Mouse (Mus musculus) forebrain, postnatal 0 days (tissue): ENCODE data around the gene Nsmce1. TPM values are rescaled to one million over a fixed set of nuclear protein-coding genes. Genes with fewer than 3 reads are reported as not detected.
"Not testable (repeated sequence)": the region's sequence is repeated elsewhere in the genome, so short reads cannot be mapped to it uniquely, and the experiment has no call there.

Experiments
- ATAC-seq: fragments of 200-750 bp; cut with Nextera tagmentation; 2 replicates; pipeline ENCODE4 v1.8.0; 2017; ENCODE audit warnings: mild to moderate bottlenecking, moderate library complexity
- DNase-seq: peaks from one replicate; pipeline ENCODE4 v3.0.0-alpha.2; 2015
- H3K27ac ChIP-seq: fragments of 300-500 bp; sonication (generic); 2 replicates; pipeline ENCODE4 v1.5.1; 2014; ENCODE audit warnings: low read depth, mild to moderate bottlenecking, antibody characterized with exemption, low read length, moderate library complexity, mixed read lengths
- H3K27me3 ChIP-seq: fragments of 300-500 bp; sonication (generic); 2 replicates; pipeline ENCODE4 v1.6.1; 2014; ENCODE audit warnings: mild to moderate bottlenecking, low read length, mixed read lengths; ENCODE audit not compliant: insufficient read depth
- H3K36me3 ChIP-seq: fragments of 300-500 bp; sonication (generic); 2 replicates; pipeline ENCODE4 v1.6.1; 2014; ENCODE audit warnings: mild to moderate bottlenecking, moderate library complexity; ENCODE audit not compliant: insufficient read depth
- H3K4me1 ChIP-seq: fragments of 300-500 bp; sonication (generic); 2 replicates; pipeline ENCODE4 v1.6.1; 2014; ENCODE audit warnings: antibody characterized with exemption; ENCODE audit not compliant: insufficient read depth
- H3K4me2 ChIP-seq: fragments of 300-500 bp; sonication (generic); 2 replicates; pipeline ENCODE4 v1.6.1; 2014; ENCODE audit warnings: low read depth, mild to moderate bottlenecking, moderate library complexity
- H3K4me3 ChIP-seq: fragments of 300-500 bp; sonication (generic); 2 replicates; pipeline ENCODE4 v1.5.1; 2014; ENCODE audit warnings: low read depth, low read length, mixed read lengths
- H3K9ac ChIP-seq: fragments of 300-500 bp; sonication (generic); 2 replicates; pipeline ENCODE4 v1.6.1; 2014; ENCODE audit warnings: mild to moderate bottlenecking
- H3K9me3 ChIP-seq: fragments of 300-500 bp; sonication (generic); 2 replicates; pipeline ENCODE4 v1.6.1; 2016; ENCODE audit warnings: low read length
- CTCF ChIP-seq: sonication (generic); IDR thresholded peaks from 2 replicates; pipeline ENCODE4 v1.5.1; 2016; ENCODE audit warnings: antibody characterized with exemption, control low read depth, low read depth
- WGBS: fragments of 180-500 bp; shearing (Covaris S2); extraction: QIAGEN DNeasy Blood & Tissue Kit; methylation state at CpG from one replicate; pipeline ENCODE4 v1.1.7; 2014; 5-methylcytosine and 5-hydroxymethylcytosine counted together
- polyA plus RNA-seq: library from polyadenylated mRNA; unstranded; fragments of >200 nt; fragmentation: Nextera tagmentation; extraction: Ambion mirVana; gene quantifications from 2 replicates; pipeline ENCODE4 v1.2.1, GENCODE M21; 2015
- total RNA-seq: library from RNA; depleted of rRNA; stranded (reverse); fragments of >200 nt; gene quantifications from 2 replicates; pipeline ENCODE4 v1.2.3, GENCODE M21; 2014

Gene Nsmce1
- total and polyA plus RNA-seq, 2 experiments from 2014 or later = 43.3 to 107 TPM

DNA sequence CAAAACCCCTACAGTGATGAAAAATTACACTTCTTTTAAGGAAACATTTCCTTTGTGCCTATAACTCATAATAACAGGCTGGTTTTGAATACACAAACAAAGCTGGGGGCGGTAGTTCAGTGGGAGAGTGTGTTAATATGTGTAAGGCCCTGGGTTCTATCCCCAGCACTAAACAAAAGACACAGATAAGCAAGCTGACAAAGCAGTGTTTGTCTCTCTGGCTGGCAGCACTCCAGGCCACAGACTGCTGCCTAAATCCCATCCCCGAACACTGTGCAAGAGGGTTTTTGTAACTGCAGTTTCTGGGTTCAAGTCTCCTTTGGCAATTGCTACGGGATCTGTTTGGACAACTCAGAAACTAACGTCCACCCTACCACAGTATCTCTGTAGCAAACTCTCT is 49.1 kb downstream of the Nsmce1 start:
- Histone ChIP-seq H3K27ac (no peak overlapping the region), H3K9me3 (no peaks in the 10 kb centered on the region), H3K4me3 (no peak overlapping the region), H3K36me3 (no peaks in the 10 kb centered on the region), H3K4me1 (peaks cover 8% of the 10 kb centered on the region), H3K27me3 (no peaks in the 10 kb centered on the region), H3K4me2 (no peak overlapping the region), H3K9ac (no peak overlapping the region)
- 61% methylated on average over 4 of the region's 4 CpGs for WGBS
- ATAC-seq = no peak
- TF ChIP-seq CTCF = no peak
- DNase-seq = no peak

DNA sequence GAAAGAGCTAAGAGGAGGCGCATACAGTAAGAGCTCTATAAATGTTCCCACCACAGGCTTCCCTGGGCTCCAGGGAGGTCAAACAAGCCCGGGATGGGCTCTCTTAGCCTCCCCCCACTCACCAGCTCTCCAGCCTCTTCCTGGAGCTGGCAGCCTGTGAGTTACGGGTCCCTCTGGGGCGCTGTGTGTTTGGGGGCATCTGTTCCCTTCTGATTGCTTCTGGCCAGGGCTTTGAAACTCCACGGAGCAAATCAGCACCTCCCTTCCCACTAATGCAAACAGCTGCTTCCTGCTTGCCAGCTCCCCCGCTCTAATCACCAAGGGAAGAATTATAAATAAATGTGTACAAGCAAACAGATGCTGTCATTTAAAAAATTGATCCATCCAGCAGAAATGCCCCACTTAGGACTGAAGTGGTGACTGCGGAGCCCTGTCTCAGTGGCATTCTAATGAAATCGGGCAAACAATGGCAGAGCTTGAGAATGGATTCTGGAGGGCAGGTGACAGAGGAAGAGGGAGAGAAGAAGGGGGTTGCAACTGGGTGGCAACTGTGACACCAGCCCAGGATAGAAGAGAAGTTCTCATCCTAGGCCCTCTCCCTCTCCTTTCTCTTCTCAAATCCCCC is 56.6 kb downstream of the Nsmce1 start:
- Histone ChIP-seq H3K27me3 (no peaks in the 10 kb centered on the region), H3K9ac (0 out of 2 replicates have a peak overlapping the region, but pooled peaks have one; percentile 6), H3K9me3 (no peaks in the 10 kb centered on the region), H3K4me1 (no peaks in the 10 kb centered on the region), H3K4me2 (no peak overlapping the region), H3K36me3 (no peaks in the 10 kb centered on the region), H3K27ac (peak overlapping the region; percentile 35), H3K4me3 (no peak overlapping the region)
- DNase-seq (peak; percentile 9), ATAC-seq (peak; percentile 85)
- TF ChIP-seq CTCF = no peak
- WGBS = 43% methylated on average over 8 of the region's 8 CpGs

DNA sequence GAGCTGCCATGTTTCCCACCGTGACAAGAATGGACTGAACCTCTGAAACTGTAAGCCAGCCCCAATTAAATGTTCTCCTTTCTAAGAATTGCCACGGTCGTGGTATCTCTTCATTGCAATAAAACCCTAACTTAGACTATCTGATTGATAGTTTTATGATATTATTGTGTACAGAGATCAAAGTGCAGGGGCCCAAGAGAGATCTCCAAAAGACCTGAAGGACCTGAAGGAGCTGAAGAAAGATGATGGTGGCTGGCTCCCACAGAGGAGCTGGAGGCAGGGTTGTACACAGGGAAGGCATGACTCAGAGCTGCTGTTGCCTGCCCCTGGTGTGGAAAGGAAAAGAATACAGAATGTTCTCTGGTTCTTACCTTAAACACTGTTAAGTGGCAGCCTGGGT is 57.5 kb downstream of the Nsmce1 start:
- H3K9me3 ChIP-seq = no peaks in the 10 kb centered on the region
- no peak overlapping the region for H3K4me3 ChIP-seq
- ATAC-seq = no peak
- no peak for DNase-seq
- H3K27ac ChIP-seq = no peak overlapping the region
- TF ChIP-seq CTCF = no peak
- no peak overlapping the region for H3K9ac ChIP-seq
- 90% methylated on average over 3 of the region's 3 CpGs for WGBS
- no peaks in the 10 kb centered on the region for H3K4me1 ChIP-seq
- H3K27me3 ChIP-seq = no peaks in the 10 kb centered on the region
- no peaks in the 10 kb centered on the region for H3K36me3 ChIP-seq
- H3K4me2 ChIP-seq = no peak overlapping the region

DNA sequence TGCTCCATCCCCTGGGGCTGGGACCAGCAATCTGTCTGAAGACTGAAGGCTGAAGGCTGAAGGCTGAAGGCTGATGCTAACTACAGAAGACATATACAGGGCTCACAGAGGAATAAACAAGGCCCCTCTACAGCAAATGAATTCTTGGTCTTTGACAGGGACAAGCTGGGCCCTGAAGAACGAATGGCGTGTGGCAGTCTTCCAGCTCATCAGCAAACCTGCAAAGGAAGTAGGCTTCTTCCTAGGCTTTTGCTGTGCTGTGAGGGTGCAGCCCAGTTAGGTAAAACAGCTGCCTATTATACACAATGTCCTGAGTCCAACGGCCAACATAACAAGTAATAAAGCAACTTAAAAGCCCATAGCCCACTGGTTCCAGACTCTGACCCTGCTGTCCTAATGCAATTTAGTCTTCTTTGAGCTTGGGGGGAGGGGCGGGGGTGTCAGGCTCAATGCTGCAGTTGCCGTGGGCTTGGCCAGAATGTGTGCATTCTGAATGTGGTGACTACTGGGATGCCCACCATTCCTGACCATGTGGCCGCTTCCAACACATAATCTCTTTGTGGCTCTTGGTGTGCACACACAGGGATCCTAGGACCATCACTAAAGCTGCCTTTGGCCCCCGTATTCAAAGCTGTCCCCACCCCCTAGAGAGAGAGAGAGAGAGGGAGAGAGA is 61.1 kb downstream of the Nsmce1 start:
- WGBS = 67% methylated on average over 7 of the region's 7 CpGs

DNA sequence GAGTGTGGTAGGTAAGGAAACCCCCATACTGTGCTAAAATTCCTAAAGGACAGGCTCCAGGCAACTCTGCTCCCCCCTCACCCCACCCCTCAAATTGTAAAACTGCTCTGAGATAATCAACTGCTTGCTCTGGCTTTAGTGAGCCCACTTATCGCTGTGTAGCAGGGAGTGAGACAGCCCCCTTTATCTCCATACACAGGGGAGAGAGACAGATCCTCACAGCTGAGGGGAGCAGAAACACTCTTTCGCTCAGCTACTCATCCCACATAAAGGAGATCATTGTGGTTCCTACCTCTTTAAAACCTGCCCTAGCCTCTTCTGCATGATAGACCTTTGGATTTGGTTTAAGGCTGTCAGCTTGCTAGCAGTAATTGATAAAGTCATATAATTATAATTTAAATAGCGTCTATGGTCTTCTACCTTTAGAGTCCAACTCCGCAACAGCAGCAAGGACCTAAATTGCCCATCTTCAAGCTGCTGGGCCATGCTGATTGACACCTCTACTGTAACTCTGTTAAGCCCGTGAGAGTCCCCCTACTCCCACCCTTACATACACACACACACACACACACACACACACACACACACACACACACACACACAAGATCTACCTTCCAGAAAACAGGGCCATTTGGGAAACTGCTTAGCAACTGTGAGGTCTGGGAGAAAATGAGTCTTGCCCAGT is 62.4 kb downstream of the Nsmce1 start:
- H3K27ac ChIP-seq, H3K4me2 ChIP-seq, H3K4me1 ChIP-seq, H3K36me3 ChIP-seq, H3K9me3 ChIP-seq, H3K9ac ChIP-seq, ATAC-seq, DNase-seq, H3K4me3 ChIP-seq, H3K27me3 ChIP-seq: not testable (repeated sequence)
- 81% methylated on average over 5 of the region's 5 CpGs for WGBS

More for the DNA sequence above, 61.1 kb downstream of the Nsmce1 start:
- ATAC-seq = no peak
- no peak overlapping the region for H3K4me3 ChIP-seq
- no peaks in the 10 kb centered on the region for H3K27me3 ChIP-seq
- no peak overlapping the region for H3K4me2 ChIP-seq
- no peaks in the 10 kb centered on the region for H3K4me1 ChIP-seq
- no peak overlapping the region for H3K27ac ChIP-seq
- H3K36me3 ChIP-seq = no peaks in the 10 kb centered on the region
- DNase-seq = no peak
- no peaks in the 10 kb centered on the region for H3K9me3 ChIP-seq
- no peak for TF ChIP-seq CTCF
- H3K9ac ChIP-seq = no peak overlapping the region

DNA sequence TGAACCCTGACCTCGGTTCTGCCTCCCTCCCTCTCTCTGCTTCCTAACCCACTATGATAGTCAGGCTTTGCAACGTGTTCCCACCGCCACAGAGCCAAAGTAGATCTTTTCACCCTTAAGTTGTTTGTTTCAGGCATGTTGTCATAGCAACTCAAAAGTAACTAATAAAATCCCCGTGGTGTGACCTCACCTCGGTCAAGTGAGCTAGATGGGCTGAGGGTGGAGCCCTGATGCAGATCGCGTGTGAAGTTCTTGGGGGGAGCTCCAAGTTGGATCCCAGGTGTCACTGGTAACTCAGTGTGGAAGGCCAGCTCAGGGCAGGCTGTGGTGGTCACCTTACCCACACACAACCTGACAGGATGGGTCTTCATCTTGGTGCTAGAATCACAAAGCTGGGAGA is 63.0 kb downstream of the Nsmce1 start:
- 78% methylated on average over 7 of the region's 7 CpGs for WGBS
- TF ChIP-seq CTCF = no peak
- Histone ChIP-seq H3K27me3 (no peaks in the 10 kb centered on the region), H3K9me3 (no peaks in the 10 kb centered on the region), H3K4me3 (no peak overlapping the region), H3K27ac (no peak overlapping the region), H3K36me3 (no peaks in the 10 kb centered on the region), H3K4me2 (no peak overlapping the region), H3K4me1 (no peaks in the 10 kb centered on the region), H3K9ac (no peak overlapping the region)
- no peak for DNase-seq
- no peak for ATAC-seq

DNA sequence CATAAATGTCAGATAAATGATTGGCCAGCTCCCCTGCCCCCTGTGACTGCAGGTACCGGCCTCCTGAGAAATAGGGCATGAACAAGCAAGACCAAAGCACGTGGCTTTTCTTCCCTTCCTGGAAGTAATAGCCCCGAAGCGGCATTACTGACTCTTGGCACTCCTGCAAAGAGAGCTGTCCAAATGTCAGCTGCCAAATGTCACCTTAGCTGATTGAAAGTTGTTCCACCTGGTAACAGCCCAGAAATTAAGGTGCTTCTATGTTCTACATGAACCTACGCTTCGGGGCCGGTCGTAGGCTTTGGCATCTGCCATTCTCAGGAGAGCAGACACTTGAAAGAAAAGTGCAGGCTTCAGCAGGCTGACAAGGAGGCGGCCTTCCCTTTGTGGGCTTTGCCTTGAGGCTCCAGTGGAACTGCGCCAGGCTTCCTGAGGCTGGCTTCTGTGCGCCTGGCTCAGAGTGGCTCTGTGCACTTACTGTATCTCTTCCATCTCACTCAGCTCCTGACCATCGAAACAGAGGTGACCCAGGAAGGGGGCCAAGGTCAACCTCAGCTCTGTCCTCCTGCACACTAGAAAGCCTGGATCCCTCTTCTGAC is 63.8 kb downstream of the Nsmce1 start:
- no peak for TF ChIP-seq CTCF
- DNase-seq (no peak), ATAC-seq (no peak)
- Histone ChIP-seq H3K4me1 (no peaks in the 10 kb centered on the region), H3K36me3 (no peaks in the 10 kb centered on the region), H3K9me3 (no peaks in the 10 kb centered on the region), H3K27me3 (no peaks in the 10 kb centered on the region), H3K27ac (no peak overlapping the region), H3K4me2 (no peak overlapping the region), H3K9ac (no peak overlapping the region), H3K4me3 (no peak overlapping the region)
- WGBS = 67% methylated on average over 12 of the region's 12 CpGs
